Mouse (Mus musculus) erythroblast, embryonic 14.5 days (primary cell): ENCODE measurements around the gene Foxo6.

Source experiments
- GATA1 ChIP-seq: IDR thresholded peaks from 2 replicates; pipeline ENCODE4 v1.6.1; 2012; ENCODE audit warnings: low read length, inconsistent platforms, mixed read lengths
- TAL1 ChIP-seq: IDR thresholded peaks from 3 replicates; pipeline ENCODE4 v1.6.1; 2012; ENCODE audit warnings: low read length, inconsistent platforms, mixed read lengths

DNA sequence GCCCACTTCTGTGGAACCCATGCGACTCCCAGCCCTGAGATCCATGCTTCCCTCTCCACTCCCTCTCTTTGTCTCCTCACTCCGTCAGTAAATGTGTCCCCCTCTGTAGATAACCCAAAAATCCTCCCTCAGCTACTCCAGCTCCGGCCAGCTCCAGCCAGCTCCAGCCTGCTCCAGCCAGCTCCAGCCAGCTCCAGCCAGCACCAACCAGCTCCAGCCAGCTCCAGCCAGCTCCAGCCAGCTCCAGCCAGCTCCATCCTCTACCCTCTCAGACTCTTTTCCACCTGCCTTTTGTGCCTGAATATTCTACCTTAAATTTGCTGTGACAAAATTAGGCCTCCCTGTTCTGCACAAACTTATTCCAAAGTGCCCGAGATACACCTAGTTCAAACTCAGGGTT is 60.5 kb downstream of the Foxo6 start:
- TF ChIP-seq TAL1 (no peak), GATA1 (no peak)
